Mouse (Mus musculus): ENCODE results near the gene Zdhhc9.

The Zdhhc9 gene

GRCm38 (mm10) chrX:48141481-48141880 lies 67.2 kb downstream of the Zdhhc9 start:
- no peak overlapping the region for H3K4me3 ChIP-seq (replicated peaks; ENCODE audit: low read length)
- no peaks in the 10 kb centered on the region for H3K9me3 ChIP-seq (ENCODE audit: low read length)
- TF ChIP-seq CTCF (conservative IDR thresholded peaks at IDR 0.05; ENCODE audit: low read length), result no peak
- no peak for TF ChIP-seq NANOG (IDR thresholded peaks at IDR 0.05; ENCODE audit: borderline replicate concordance, low read length)
- no peak for TF ChIP-seq POU5F1 (IDR thresholded peaks at IDR 0.05; ENCODE audit: borderline replicate concordance, low read length)
- no peaks in the 10 kb centered on the region for H3K27me3 ChIP-seq (ENCODE audit: insufficient read depth, low read length)
- peaks cover 64% of the 10 kb centered on the region for H3K4me1 ChIP-seq (replicated peaks; ENCODE audit: low read depth, low read length)
- H3K36me3 ChIP-seq (ENCODE audit: insufficient read depth, low read length), result no peaks in the 10 kb centered on the region

- no peaks in the 10 kb centered on the region for H3K9me3 ChIP-seq (ENCODE audit: low read length)
- H3K4me3 ChIP-seq (replicated peaks; ENCODE audit: low read length), result no peak overlapping the region
- no peak for TF ChIP-seq CTCF (conservative IDR thresholded peaks at IDR 0.05; ENCODE audit: low read length)
- TF ChIP-seq NANOG (IDR thresholded peaks at IDR 0.05; ENCODE audit: borderline replicate concordance, low read length), result no peak
- no peak for TF ChIP-seq POU5F1 (IDR thresholded peaks at IDR 0.05; ENCODE audit: borderline replicate concordance, low read length)
- H3K4me1 ChIP-seq (replicated peaks; ENCODE audit: low read depth, low read length), result peaks cover 64% of the 10 kb centered on the region
- H3K36me3 ChIP-seq (ENCODE audit: insufficient read depth, low read length), result no peaks in the 10 kb centered on the region
- H3K27me3 ChIP-seq (ENCODE audit: insufficient read depth, low read length), result no peaks in the 10 kb centered on the region
Measured at GRCm38 (mm10) chrX:48140286-48140877, 68.3 kb downstream of the Zdhhc9 start.

DNA sequence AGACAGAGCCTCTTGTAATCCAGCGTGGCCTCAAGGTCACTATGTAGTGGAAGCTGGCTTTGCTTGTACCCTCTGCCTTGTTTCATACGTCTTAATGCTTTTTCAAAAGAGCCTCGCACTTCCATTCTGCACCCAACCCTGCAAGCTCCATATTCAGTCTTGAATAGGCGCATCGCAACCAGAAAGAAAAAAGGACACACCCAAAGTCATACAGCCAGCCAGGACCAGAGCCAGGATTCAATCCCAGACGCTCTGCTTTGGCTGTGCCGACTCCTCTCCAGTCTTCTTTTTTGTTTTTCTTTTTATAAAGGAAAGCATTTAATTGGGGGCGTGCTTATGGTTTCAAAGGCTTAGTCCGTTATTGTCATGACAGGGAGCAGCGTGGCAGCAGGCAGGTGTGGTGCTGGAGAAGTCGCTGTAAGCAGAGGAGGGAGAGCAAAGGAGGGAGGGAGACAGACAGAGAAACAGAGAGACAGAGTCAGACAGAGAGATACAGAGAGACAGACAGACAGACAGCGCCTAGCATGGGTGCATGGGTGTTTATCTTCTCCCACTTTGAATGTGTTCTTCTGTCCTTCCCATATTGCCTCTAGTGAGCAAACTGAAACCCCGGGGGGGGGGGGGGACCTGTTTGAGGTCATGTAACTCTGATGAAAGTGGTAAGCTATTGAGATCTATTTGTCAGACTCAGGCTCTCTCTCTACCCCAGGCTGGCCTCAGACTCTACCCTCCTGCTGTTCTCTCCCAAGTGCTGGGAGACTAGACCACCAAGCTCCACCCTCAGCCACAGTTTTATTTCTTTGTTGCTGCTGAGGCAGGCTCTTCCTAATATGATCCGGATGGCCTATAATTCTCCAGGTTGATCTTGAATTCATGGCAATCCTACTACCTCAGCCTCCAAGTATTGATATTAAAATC lies 69.1 kb downstream of the Zdhhc9 start:
- Histone ChIP-seq H3K4me3 (replicated peaks; ENCODE audit: low read length) (0 out of 2 replicates have a peak overlapping the region, but pooled peaks have one; percentile 7), H3K27me3 (ENCODE audit: insufficient read depth, low read length) (no peaks in the 10 kb centered on the region), H3K9me3 (ENCODE audit: low read length) (no peaks in the 10 kb centered on the region), H3K36me3 (ENCODE audit: insufficient read depth, low read length) (no peaks in the 10 kb centered on the region), H3K4me1 (replicated peaks; ENCODE audit: low read depth, low read length) (peaks cover 64% of the 10 kb centered on the region)
- TF ChIP-seq CTCF (conservative IDR thresholded peaks at IDR 0.05; ENCODE audit: low read length) (no peak), NANOG (IDR thresholded peaks at IDR 0.05; ENCODE audit: borderline replicate concordance, low read length) (no peak), POU5F1 (IDR thresholded peaks at IDR 0.05; ENCODE audit: borderline replicate concordance, low read length) (no peak)

GRCm38 (mm10) chrX:48138539-48139275 lies 70.0 kb downstream of the Zdhhc9 start:
- TF ChIP-seq CTCF (conservative IDR thresholded peaks at IDR 0.05; ENCODE audit: low read length), result no peak
- no peak for TF ChIP-seq NANOG (IDR thresholded peaks at IDR 0.05; ENCODE audit: borderline replicate concordance, low read length)
- TF ChIP-seq POU5F1 (IDR thresholded peaks at IDR 0.05; ENCODE audit: borderline replicate concordance, low read length), result no peak
- H3K9me3 ChIP-seq (ENCODE audit: low read length), result no peaks in the 10 kb centered on the region
- no peaks in the 10 kb centered on the region for H3K36me3 ChIP-seq (ENCODE audit: insufficient read depth, low read length)
- H3K4me1 ChIP-seq (replicated peaks; ENCODE audit: low read depth, low read length), result peaks cover 59% of the 10 kb centered on the region
- H3K27me3 ChIP-seq (ENCODE audit: insufficient read depth, low read length), result no peaks in the 10 kb centered on the region
- H3K4me3 ChIP-seq (replicated peaks; ENCODE audit: low read length), result no peak overlapping the region

GRCm38 (mm10) chrX:48138011-48138410 lies 70.7 kb downstream of the Zdhhc9 start:
- Histone ChIP-seq H3K36me3 (ENCODE audit: insufficient read depth, low read length) (no peaks in the 10 kb centered on the region), H3K27me3 (ENCODE audit: insufficient read depth, low read length) (no peaks in the 10 kb centered on the region), H3K4me3 (replicated peaks; ENCODE audit: low read length) (no peak overlapping the region), H3K4me1 (replicated peaks; ENCODE audit: low read depth, low read length) (peaks cover 54% of the 10 kb centered on the region), H3K9me3 (ENCODE audit: low read length) (no peaks in the 10 kb centered on the region)
- no peak for TF ChIP-seq POU5F1 (IDR thresholded peaks at IDR 0.05; ENCODE audit: borderline replicate concordance, low read length)
- no peak for TF ChIP-seq CTCF (conservative IDR thresholded peaks at IDR 0.05; ENCODE audit: low read length)

- no peak overlapping the region for H3K4me3 ChIP-seq (replicated peaks; ENCODE audit: low read length)
- TF ChIP-seq POU5F1 (IDR thresholded peaks at IDR 0.05; ENCODE audit: borderline replicate concordance, low read length) (no peak), CTCF (conservative IDR thresholded peaks at IDR 0.05; ENCODE audit: low read length) (no peak), NANOG (IDR thresholded peaks at IDR 0.05; ENCODE audit: borderline replicate concordance, low read length) (no peak)
- no peaks in the 10 kb centered on the region for H3K9me3 ChIP-seq (ENCODE audit: low read length)
- H3K4me1 ChIP-seq (replicated peaks; ENCODE audit: low read depth, low read length), result peaks cover 49% of the 10 kb centered on the region
- H3K27me3 ChIP-seq (ENCODE audit: insufficient read depth, low read length), result no peaks in the 10 kb centered on the region
- no peaks in the 10 kb centered on the region for H3K36me3 ChIP-seq (ENCODE audit: insufficient read depth, low read length)
Measured at GRCm38 (mm10) chrX:48136935-48137334, 71.7 kb downstream of the Zdhhc9 start.

DNA sequence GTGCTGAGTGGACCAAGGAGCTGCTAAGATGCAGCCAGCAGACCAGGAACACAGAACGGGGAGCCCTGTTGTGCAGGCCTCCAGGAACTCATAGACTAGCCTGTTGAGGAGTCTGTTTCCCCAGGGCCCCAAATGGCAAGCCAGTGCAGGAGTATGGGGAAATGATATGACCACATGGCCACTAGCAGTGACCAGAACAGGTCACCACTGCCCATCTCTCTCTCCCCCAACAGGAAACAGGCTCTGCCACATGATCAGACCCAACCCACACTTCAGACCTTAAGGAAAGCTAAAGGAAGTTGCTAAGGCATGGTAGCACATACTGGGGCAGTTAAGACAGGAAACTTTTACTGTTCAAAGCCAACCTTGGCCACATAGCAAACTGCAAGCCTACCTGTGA lies 79.5 kb downstream of the Zdhhc9 start:
- H3K9me3 ChIP-seq (ENCODE audit: low read length), result no peaks in the 10 kb centered on the region
- H3K4me1 ChIP-seq (replicated peaks; ENCODE audit: low read depth, low read length), result peaks cover 4% of the 10 kb centered on the region; the same call in 1 of the 2 replicates
- no peaks in the 10 kb centered on the region for H3K27me3 ChIP-seq (ENCODE audit: insufficient read depth, low read length)
- H3K4me3 ChIP-seq (replicated peaks; ENCODE audit: low read length), result no peak overlapping the region
- H3K36me3 ChIP-seq (ENCODE audit: insufficient read depth, low read length), result no peaks in the 10 kb centered on the region
- TF ChIP-seq NANOG (IDR thresholded peaks at IDR 0.05; ENCODE audit: borderline replicate concordance, low read length), result no peak
- TF ChIP-seq POU5F1 (IDR thresholded peaks at IDR 0.05; ENCODE audit: borderline replicate concordance, low read length), result no peak
- no peak for TF ChIP-seq CTCF (conservative IDR thresholded peaks at IDR 0.05; ENCODE audit: low read length)
